Mouse (Mus musculus) CH12F3 (cell line): ENCODE results near the gene Crtc2.
"Not testable (repeated sequence)": the region's sequence is repeated elsewhere in the genome, so short reads cannot be mapped to it uniquely, and the experiment has no call there.

Experiments
- in situ Hi-C: fragments of 300-500 bp; cut with MboI; formaldehyde crosslinking; loops from 2 replicates; pipeline ENCODE4 v1.14.3; 2020; ENCODE audit warnings: low sequenced_read_pairs

Crtc2 gene

DNA sequence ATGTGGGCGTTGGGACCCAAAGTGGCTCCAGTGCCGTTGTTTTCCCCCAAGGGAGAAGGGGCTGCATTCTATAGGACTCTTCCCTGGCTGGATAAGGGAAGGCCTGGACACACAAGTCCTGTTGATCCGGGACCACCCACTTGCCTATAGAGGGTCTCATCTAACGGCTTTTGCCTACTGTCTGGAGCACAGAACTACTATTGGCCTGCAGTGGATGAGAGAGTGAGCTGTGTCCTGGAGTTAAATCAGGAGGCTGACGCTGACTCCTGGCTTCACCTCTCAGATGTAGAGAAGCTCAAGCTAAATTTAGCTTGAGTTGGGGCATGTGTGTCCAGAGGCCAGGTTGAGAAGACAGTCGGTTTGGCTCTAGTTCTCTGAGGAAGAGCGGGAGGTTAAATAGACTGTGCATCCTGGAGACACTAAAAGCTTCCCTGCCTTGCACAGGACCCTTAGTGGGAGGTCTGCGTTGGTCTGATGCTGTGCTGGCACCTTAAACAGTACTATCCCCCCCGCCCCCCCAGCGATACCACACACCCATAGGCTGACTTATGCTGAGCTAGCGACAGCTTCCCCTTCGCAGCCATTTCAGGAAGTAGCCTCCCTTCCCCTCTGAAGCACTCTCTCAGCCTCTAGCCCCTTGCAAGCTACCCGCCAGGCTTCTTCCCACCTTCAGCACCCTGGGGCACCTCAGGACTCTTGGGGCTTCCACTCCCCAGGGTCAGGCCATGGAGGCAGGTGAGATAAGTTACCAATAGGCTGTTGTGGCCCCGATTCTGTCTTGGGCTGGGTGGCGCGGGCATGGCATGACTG is 12.2 kb downstream of the Crtc2 start:
- in situ Hi-C loops: no loop called here

DNA sequence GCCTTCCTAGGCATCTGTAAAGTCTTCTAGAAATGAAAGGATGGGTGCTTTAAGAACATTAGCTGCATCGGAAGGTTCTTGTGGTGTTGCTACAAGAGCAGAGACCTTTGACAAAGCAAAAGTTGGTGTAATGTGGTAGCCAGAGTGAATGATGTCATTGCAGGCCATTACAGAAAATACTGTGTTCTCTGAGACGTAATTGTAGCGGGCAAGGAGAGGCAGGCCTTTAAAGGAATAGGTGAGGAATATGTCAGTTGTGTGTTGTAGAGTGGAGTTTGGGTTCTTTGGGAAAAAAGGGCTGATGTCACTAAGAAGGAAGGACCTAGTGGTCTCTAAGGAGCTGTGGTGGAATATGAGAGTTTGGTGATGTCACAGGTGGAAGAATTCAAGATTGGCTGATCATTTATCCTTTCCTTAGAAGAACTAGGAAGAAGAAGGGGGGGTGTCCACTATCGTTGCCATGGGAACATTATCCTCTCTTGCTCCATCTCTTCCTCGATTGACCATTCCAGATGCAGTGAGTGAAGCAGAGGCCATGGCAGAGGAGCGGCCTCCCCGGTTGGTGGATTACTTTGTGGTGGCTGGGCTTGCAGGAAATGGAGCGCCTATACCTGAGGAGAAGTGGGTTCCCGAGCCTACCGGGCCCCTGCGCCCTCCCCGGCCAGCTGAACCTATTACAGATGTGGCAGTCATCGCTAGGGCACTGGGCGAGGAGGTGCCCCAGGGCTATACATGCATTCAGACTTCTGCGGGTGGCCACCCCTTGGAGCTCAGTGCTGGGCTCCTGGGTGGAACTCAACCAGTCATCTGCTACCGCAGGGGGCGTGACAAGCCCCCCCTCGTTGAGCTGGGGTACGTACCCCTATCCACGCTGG is 13.2 kb downstream of the Crtc2 start:
- in situ Hi-C loops: no loop called here

DNA sequence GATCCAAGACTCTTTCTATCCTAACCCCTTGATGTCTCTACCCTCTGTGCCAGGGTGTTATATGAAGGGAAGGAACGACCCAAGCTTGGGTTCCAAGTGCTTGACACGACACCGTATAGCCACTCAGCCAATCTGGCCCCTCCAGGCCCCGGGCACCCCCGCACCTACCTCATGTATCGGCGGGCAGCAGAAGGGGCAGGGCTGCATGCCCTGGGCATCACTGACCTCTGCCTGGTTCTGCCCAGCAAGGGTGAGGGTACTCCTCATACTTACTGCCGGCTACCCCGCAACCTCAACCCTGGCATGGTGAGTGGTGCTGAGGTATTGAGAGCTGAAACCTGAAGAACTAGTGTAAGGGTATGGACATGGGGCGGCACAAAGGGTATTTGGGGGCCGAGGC is 14.2 kb downstream of the Crtc2 start:
- in situ Hi-C loops: no loop called here

DNA sequence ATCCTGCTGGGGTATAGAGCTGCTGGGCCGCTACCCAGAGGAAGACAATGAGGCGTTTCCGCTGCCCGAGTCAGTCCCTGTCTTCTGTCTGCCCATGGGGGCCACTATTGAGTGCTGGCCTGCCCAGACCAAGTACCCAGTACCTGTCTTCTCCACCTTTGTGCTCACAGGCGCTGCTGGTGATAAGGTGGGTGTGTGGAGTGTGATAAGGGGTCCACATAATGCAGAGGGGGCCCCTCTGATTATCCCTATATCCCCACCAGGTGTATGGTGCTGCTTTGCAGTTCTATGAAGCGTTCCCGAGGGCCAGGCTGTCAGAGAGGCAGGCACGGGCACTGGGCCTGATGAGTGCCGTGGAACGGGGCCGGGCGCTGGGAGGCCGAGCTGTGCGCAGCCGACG is 15.0 kb downstream of the Crtc2 start:
- in situ Hi-C loops: no loop called here

DNA sequence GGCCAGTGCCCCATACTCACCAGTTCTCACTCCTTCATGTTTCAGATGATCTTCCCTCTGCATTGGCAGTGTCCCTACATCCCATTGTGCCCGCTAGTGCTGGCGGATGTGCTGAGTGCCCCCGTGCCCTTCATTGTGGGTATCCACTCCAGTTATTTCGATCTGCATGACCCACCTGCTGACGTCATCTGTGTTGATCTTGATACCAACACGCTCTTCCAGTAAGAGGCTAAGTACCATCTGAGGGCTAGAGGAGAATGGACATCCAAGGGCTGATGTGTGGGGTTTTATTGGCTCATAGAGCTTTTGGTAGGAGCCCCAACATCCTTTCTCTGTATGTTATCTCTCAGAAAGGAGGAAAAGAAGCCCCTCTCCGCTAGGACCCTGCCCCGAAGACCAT is 16.8 kb downstream of the Crtc2 start:
- in situ Hi-C loops: no loop called here

DNA sequence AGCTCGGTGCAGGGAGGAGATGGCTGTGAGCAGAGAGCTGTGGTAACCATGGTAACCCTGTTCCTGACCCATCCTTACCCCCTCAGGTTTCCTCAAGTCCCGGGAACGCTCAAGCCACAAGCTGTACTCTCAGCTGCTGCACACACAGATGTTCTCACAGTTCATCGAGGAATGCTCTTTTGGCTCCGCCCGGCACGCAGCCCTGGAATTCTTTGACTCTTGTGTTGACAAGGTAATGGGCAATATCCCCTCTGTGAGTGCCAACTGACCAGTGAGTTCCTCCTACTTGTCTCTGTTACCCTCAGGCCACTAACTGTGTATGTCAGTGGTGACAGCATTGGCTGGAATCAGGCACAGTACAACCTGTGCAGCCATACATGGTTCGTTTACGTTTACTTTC is 18.2 kb downstream of the Crtc2 start:
- in situ Hi-C loops: no loop called here

DNA sequence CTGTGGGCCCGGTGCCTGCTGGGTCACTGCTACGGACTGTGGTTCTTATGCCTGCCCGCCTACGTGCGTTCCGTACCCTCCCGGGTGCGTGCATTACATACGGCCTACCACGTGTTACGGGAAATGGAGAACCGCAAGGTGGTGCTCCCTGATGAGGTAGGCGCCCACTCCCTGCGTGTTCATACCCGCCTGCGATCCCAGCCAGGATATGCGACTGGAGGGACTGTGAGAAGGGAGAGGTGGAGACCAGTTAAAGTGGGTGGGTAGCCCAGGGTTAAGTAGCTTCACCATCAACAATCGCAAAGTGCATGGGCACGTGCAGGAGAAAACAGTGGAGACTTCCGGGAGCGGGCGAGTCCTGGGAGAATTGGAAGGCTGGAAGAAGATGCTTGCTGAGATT is 19.9 kb downstream of the Crtc2 start:
- in situ Hi-C loops: no loop called here

DNA sequence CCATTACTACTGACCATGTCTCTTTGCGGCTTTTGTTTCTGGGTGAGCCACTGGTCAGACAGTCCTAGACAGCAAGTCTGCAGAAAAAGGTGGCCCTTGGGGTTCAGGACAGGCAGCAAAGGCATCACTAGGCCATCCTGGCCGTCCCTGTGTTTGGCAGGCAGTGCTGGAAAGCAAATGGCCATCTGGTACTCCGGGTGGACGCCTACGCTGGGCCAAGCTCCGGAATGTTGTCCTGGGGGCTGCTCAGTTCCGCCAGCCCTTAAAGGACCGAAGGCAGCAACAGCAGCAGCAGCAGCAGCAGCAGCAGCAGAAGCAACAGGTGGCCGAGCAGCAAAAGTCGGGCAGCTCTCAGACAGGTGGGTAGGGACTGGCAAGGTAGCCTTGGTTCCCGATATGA is 21.3 kb downstream of the Crtc2 start:
- in situ Hi-C loops: no loop called here

DNA sequence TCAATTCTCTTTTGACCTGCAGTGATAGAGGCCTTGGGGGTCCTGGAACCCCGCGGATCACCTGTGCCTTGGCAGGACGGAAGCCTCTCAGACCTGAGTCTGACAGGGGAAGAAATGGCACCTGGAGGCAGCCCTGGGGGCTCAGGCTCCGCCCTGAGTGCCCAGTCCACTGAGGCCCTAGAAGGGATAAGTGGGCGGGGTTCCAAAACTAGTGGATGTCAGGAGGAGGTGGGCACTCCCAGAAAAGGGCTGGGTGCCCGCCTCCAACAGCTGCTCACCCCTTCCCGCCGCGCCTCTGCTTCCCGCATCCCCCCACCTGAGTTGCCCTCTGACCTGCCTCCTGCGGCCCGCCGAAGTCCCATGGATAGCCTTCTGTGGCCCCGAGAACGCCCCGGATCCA is 22.9 kb downstream of the Crtc2 start:
- in situ Hi-C loops: no loop called here

DNA sequence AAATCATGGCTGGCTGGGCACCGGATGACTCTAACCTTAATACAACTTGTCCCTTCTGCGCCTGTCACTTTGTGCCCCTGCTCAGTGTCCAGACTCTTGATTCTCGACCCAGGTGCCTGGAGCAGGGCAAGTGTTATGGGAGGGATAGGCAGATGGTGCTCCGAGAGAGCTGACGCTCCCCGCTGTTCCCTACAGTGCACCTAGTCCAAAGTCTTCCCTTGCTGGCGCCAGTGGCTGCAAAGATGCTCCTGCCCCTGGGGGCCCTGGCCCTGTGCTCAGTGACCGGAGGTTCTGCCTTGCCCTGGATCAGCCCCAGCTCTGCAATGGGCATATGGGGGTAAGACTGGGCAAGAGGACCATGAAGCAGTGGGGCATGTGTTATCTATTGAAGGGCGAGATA is 23.8 kb downstream of the Crtc2 start:
- in situ Hi-C loops: no loop called here

DNA sequence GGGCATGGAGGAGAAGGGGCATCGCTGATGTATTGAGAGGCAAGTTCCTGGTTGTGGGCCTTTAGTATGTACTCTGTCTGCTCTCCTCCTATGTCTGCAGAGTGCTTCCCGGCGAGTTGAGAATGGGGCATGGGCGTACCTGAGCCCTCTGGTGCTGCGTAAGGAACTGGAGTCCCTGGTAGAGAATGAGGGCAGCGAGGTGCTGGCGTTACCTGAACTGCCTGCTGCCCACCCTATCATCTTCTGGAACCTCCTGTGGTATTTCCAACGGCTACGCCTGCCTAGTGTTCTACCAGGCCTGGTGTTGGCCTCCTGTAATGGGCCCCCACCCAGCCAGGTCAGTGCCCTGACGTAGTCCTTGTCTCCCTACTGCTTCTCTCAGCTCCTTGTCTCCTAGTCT is 24.2 kb downstream of the Crtc2 start:
- in situ Hi-C loops: no loop called here

DNA sequence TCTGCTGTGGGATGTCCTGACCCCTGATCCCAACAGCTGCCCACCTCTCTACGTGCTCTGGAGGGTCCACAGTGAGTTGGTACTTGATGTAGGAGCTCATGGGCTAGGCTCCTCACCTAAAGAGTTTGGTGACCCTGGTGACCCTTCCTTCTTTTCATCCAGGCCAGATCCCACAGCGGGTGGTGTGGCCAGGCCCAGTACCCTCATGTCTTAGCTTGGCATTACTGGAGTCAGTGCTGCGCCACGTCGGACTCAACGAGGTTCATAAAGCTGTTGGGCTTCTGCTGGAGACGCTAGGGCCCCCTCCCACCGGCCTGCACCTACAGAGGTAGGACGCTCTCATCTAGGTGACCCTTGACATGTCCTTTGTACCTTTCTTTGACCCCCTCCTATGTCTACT is 25.3 kb downstream of the Crtc2 start:
- in situ Hi-C loops: no loop called here

DNA sequence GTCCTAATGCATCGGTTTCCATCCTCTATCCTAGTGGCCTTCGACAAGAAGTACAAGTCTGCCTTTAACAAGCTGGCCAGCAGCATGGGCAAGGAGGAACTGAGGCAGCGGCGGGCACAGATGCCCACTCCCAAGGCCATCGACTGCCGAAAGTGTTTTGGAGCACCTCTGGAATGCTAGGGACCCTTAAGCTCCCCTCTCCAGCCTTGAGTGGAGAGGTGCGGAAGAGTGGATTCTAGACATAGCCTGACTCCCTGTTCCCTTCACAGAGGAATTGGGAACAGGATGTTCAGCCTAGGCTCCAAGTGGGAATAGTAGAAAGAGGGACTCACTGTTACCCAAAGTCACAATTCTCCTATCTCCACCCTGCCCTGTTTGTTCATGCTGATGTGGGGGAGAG is 25.8 kb downstream of the Crtc2 start:
- in situ Hi-C loops: no loop called here

DNA sequence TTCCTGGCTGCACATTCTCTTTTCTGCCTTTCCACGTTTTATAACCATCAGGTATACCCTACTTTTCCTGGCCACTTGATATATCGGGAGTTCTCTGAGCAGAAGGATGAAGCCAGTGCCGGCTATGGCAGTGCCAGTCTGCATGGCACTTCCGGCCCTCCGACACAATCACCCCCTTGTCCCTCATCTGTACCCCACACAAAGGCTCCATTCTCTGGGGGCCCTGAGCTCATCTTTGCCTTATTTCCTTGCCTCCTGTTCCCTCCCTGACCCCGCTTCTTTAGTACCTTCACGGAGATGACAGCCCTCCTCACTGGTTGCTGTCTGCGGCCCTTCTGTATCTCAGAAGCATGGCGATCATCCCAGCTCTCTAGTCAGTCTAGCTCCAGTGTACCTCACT is 26.7 kb downstream of the Crtc2 start:
- in situ Hi-C loops: no loop called here

DNA sequence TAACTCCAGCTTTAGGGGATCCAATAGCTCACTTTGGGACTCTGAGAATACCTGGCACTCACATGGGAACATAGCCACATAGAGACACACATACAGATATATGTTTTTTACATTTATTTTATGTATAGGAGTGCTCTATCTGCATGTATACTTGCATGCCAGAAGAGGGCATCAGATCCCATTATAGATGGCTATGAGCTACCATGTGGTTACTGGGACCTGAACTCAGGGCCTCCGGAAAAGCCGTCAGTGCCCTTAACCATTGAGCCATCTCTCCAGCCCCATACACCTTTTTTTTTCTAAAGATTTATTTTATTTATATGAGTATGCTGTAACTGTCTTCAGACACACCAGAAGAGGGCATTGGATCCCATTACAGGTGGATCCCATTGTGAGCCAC is 30.2 kb downstream of the Crtc2 start:
- in situ Hi-C loops: no loop called here

DNA sequence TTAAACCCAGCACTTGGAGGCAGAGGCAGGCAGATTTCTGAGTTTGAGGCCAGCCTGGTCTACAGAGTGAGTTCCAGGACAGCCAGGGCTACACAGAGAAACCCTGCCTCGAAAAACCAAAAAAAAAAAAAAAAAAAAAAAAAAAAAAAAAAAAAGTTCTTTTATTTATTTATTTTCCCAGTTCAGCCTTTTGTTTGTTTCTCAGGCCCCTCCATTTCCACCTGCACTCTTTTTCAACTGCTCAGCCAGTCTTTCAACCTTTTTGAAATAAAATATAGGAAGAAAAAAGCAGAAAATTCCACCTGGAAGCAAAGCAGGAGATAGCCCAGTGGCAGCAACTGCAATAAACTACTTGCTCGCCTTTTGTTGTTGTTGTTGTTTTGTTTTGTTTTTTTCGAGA is 35.4 kb downstream of the Crtc2 start:
- in situ Hi-C loops: not testable (repeated sequence)

DNA sequence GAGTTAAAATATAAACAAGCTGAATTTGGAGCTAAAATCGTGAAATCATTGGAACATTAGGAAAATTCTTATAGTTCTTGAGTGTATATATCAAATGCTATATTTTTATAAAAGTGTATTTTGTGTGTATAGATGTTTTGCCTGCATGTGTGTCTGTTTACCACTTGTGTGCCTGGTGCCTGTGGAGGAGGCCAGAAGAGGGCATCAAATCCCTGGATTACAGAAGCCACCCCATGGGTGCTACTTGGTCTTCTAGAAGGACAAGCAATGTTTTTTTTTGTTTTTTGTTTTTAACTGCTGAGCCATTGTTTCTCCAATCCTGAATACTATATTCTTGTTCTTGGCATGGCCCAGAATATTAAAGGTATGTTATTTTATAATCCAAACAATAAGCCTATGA is 36.6 kb downstream of the Crtc2 start:
- in situ Hi-C loops: no loop called here

DNA sequence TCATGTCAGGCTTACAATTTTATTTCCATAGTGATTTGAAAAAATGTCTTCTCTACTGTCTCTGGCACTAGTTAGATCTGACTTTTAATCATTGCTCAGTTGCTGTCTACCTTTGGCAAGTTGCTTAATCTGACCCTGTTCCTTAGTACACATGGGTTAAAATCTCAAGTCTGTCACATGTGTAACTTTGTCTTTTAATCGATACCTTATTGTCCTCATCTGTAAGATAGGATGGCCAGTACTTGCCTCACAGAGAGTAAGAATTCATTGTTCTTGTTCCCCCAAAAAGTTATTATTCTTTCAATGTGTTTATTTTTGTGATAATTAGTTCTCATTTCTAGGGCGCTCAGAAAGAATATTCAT is 38.0 kb downstream of the Crtc2 start:
- in situ Hi-C loops: no loop called here

DNA sequence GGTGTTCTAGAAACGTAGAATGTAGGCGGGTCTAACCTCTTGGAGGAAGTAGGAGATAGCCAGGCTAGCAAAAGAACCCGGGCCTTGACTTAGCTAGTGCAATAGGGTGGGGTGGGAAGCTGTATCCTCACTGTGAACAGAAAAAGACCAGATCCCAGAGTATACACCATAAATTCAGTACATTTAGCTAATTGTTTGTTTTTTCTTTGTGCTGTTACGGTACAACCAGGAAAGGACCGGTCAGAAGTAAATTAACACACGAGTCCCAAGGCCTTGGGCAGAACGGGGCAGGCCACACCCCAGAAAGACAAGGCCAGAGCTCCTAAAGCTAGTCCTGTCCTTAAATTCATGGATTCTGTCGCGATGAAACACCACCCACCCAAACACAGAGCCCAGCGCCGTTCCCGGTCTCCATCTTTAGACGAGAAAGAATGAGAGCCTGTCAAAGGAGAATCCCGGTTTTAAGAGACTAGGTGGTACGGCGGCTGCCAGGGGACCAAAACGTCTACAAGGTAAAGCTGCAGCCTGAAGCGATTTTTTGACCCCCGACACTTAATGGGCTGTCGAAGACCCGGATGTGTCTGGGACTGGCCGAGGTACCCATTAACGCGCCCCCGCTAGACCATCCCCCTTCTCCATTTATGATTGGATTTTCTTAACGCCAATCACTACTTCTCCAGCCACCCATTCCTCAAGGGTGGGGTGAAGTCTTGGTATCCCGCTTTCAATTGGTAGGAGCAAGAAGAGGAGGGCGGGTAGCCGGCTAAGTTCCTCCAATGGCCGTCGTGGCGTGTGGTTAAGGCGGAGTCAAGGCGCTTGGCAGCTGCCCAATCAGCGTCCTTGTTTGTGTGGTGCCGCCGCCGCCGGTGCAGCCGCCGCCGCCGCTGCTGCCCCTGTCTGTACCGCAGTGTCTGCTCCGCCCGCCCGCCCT is 38.6 kb downstream of the Crtc2 start, which contains the start of gene Gatad2b:
TSS of gene Gatad2b (plus strand) at position 834 of the 931 bp plus-strand sequence.
- in situ Hi-C loops: no loop called here

DNA sequence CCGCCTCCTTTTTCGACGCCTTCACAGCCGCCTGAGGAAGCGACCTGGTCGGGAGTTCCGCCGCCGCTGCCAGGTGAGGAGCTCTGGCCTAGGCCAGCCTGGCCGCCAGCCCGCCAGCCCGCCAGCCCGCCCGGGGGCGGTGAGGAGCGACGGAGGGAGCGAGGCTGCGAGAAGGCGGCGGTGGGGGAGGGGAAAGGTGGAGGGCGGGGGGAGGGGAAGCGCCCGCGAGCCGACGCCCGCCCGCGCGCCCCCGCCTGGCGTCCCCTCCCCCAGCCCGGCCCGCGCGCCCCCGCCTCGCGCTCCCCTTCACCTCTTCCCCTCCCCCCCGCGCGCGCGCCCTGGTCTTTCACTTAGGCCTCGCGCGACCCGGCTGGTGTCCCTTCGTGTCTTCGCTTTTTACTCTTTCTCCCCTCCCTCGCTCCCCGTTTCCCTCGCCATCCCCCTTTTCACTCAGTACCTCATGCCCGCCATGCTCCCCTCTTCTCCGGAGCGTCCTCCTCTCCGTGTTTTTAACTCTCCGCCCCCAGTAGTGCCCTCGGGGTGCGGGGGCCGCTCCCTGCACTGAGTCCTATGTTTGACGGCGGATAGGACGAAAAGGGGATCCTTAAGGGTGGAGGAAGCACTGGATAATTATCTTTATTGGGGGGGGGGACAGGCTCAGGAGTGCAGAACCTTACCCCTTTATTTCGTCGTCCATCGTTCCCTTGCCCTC is 39.5 kb downstream of the Crtc2 start:
- in situ Hi-C loops: no loop called here

DNA sequence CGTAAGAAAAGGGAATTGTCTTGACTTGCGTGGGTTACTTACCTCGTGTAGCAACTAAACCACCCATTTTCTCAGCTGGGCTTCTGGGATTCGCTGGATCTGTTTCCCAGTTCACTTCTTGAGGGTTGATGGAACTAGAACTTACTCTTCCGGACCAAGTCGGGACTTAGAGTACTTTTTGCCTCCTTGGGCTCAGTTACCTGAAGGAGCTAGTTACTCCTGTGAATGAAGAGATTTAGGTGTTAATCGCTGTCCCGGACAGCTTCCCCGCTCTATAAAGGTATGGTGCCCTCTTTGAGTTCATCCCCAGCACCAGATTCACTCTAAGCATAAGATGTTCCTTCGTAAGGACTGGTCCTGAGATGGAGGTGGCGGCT is 40.1 kb downstream of the Crtc2 start:
- in situ Hi-C loops: no loop called here
